Mouse (Mus musculus) kidney, postnatal 4 days (tissue): ENCODE data around the gene Vps8.
"Not testable (repeated sequence)": the region's sequence is repeated elsewhere in the genome, so short reads cannot be mapped to it uniquely, and the experiment has no call there.

Experiments used
- DNase-seq, 2 experiments: peaks; one replicate each; pipeline ENCODE4 v3.0.0; 2021; ENCODE audit warnings: mixed read lengths in 2 of 2

Vps8 gene

DNA sequence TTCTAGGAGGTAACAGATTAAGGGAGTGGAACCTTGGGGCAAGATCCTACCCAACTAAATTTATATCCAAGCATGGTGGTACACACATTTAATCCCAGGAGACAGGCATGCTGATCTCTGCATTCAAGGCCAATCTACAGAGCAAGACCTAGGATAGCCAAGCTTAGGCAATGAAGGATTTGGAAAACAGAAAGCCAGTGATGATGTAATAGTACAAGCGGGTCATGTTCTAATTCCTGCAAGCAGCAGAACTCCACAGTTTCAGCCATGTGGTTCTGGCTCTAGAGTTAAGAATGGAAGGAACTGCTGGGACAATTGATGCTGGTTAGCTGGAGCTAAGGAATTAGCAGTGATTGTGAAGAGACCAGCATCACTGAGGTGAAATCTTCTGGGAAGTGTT lies 250.7 kb downstream of the Vps8 start:
- not testable (repeated sequence) for DNase-seq

DNA sequence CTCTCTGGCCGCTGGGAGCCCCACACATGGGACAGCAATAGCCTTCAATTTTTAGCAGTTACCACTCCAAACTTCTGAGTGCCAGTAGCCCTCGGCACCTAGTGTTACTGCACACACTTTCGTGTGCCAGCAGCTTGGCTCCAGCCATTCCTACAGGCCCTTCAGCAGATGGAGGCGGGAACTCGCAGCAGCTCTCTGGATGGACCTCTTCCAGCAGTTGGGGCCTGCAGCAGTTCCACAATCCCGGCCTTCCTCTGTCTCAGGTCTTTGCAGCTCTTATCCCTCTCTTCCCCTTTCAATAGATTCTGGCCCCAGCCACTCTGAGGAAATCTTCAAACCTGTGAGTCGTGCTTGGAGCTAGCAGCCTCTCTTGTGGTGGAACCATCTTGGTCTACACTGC lies 253.9 kb downstream of the Vps8 start:
- no peak for DNase-seq

DNA sequence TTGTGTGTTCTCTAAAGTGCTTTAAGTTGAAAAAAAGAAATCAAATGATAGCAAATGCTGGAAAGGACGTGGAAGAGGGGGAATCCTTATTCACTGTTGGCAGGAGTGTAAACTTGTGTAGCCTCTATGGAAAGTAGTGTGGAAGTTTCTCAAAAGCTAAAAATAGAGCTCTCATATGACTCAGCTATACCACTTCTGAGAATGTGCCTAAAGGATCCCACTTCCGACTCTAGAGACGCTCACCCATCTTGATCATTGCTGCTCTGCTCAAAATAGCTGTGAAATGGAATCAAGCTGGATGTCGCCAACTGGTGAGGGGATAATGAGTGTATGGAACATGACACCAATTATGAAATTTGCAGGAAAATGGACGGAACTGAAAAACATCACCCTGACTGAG lies 264.5 kb downstream of the Vps8 start:
- DNase-seq = no peak

DNA sequence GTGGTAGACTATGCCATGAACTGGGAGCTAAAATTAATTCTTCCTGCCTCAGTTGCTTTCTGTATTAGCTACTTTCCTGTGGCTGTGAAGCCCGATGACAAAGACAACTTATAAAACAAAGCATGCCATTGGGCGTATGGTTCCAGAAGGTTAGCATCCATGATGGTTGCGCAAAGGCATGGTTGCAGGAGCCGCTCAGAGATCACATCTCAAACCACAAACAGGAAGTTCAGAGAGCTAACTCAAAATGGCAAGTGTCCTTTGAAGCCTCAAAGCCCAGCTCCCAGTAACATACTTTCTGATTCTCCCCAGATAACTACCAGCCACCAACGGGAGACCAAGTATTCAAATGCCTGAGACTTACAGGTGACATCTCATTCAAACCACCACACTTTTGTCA lies 266.2 kb downstream of the Vps8 start:
- no peak for DNase-seq

DNA sequence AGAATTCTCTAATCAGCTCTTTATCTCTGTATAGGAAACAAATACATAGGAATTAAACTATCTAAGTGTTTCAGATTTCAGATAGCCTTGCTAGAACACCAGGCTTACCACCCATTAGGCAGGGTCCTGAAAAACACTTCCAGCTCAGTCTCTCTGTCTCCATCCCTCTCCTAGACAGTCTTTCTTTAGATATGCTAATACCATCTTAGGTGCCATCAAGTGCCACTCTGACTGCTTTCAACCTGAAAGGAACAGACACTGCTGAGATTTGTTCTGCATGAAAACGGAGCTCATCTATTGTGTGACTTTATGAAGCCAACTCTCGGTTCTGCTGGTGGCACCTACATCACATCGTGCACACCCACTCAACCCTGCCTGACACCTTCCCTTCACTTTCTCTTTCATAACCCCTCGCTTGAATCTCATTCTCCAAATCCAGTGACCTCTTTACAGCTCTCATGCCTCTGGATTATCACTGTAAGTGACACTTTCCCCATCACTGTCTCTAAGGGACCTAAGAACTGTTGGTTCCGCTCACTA lies 267.4 kb downstream of the Vps8 start:
- no peak for DNase-seq

DNA sequence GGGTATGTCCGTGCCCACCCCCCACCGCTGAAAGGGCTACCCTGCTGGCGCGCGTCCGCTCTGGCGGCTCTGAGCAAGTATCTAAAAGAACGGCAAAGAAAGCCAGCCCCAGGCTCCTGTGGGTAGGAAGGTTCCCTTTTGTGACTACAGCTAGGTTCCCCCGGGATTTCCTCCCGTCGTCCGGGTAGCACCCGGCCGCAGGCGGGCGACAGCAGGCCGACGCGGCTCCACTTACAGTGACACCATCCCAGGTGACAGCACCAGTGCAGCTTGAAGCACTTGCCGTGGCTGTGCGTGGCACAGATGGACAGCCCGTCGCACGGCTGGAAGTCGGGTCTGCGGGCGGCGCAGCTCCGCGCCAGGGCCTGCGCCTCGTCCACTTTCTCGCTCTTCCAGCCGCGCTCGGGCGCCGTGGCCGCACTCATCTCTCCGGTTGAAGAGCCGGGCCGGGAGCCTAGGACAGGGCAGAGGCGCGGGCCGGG lies 271.1 kb downstream of the Vps8 start:
- peak; percentile 62 to 75 for DNase-seq
